Mouse (Mus musculus): ENCODE results near the gene Ppp1r3f.

Ppp1r3f gene

DNA sequence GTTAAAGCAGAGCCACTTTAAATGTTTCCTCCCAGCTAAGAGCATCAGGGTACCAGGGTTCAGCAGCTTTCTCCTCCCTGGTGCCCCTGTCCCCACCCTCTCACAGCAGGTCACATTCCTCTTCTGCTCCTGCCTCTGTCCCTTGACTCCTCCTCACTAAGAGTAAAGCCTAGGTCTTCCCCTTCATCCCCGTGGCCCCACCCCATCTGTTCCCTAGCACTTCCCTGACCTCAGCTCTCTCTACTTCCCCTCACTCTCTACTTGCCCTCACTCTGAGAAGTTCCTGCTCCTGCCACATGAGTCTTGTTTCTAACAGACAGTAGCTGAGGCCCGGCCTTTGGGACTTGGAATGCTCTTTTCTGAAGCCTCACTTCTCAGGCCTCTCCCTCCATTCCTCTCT, 11.0 kb downstream of the Ppp1r3f start:
- no peak for DNase-seq (ENCODE audit: extremely low read depth, low read depth, low spot score)

DNA sequence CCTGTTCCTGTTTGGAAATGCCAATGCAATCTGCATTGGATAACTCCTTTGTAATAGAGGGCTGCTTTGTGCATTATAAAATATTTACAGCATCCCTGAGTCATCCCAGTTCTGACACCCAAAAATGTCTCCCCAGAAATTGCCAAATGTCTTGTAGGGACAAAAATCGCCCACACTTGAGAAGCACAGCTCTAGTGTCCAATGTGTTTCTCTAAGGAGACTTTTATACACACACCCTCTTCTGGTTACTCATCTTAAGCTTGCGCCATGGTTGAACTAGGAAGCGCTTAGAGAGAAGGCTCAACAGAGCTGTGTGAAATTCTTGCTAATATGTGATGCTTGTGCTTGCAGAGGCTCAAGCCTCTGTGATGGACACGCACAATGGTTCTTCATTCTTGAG, 20.6 kb downstream of the Ppp1r3f start:
- DNase-seq (ENCODE audit: extremely low read depth, low read depth, low spot score), result no peak

- no peak for DNase-seq (ENCODE audit: extremely low read depth, low read depth, low spot score)
Measured at GRCm38 (mm10) chrX:7524961-7525360, 49.1 kb downstream of the Ppp1r3f start.

Data from fat pad, adult 2 months (tissue).